Mouse (Mus musculus) macrophage (primary cell): ENCODE data around the gene Gm815. TPM values are rescaled to one million over a fixed set of nuclear protein-coding genes. Genes with fewer than 3 reads are reported as not detected.

Source experiments
- H3K27ac ChIP-seq: fragments of 350-480 bp; formaldehyde crosslinking; 2 replicates; pipeline ENCODE4 v1.9.0; 2021
- H3K36me3 ChIP-seq: fragments of 350-480 bp; formaldehyde crosslinking; 2 replicates; pipeline ENCODE4 v1.9.0; 2021; ENCODE audit errors: inconsistent target
- H3K4me3 ChIP-seq: fragments of 350-480 bp; formaldehyde crosslinking; 2 replicates; pipeline ENCODE4 v1.9.0; 2021; ENCODE audit errors: inconsistent target
- H3K79me2 ChIP-seq: fragments of 350-480 bp; formaldehyde crosslinking; 2 replicates; pipeline ENCODE4 v1.9.0; 2021; ENCODE audit errors: inconsistent target
- WGBS: methylation state at CpG from one replicate; pipeline ENCODE4 v1.1.7; 2026; ENCODE audit warnings: inconsistent platforms; ENCODE audit not compliant: missing documents; 5-methylcytosine and 5-hydroxymethylcytosine counted together
- polyA plus RNA-seq: library from polyadenylated mRNA; stranded (reverse); fragments of 250-400 nt; gene quantifications from 3 replicates; pipeline ENCODE4 v1.2.4, GENCODE M21; 2018; ENCODE audit warnings: inconsistent platforms

The Gm815 gene
- polyA plus RNA-seq, 1 experiment from 2014 or later, result not detected

DNA sequence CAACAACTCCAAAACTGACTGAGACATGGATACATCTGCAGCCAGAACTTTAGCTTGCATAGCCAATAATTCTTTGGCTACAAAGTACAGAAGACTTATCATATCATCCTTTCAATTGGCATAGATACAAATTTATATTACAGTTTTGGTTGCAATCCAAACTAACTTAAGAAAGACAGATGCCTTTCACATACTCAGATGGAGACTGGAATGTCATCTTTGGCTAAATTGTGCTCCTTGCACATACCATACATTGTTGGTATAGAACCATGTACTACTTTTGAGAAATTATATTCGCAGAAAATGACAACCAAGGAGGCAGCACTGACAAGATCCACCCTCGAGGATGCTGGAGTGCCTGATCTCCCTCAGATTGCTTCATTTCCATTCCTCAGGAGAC lies 35.1 kb downstream of the Gm815 start:
- 70% methylated on average over 2 of the region's 2 CpGs for WGBS
- Histone ChIP-seq H3K36me3 (no peaks in the 10 kb centered on the region), H3K79me2 (no peaks in the 10 kb centered on the region), H3K4me3 (no peak overlapping the region), H3K27ac (no peak overlapping the region)

GRCm38 (mm10) chr19:26930295-26931283 lies 44.9 kb downstream of the Gm815 start:
- no peaks in the 10 kb centered on the region for H3K36me3 ChIP-seq
- H3K4me3 ChIP-seq, result no peak overlapping the region
- WGBS, result 97% methylated on average over 6 of the region's 6 CpGs
- H3K27ac ChIP-seq, result no peak overlapping the region
- no peaks in the 10 kb centered on the region for H3K79me2 ChIP-seq

DNA sequence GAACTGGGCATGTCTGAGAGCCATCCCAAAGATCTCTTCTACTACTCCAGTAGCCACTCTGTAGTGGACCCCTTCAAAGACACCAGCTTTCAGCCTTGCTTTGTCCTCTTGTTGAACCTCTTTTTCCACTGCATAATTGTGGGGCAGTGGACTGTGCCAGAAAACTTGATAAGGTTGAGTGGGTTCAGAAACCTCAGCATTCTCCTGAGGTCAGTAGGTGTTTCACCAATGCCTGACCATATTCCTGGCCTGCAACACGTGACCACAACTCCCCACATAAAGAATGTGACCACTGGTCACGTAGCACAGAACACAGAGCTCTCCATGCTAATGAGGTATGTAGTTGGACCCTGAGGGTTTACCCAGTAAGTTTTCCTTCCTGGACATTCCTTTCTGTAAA lies 48.5 kb downstream of the Gm815 start:
- 85% methylated on average over 2 of the region's 2 CpGs for WGBS
- Histone ChIP-seq H3K27ac (no peak overlapping the region), H3K36me3 (no peaks in the 10 kb centered on the region), H3K4me3 (no peak overlapping the region), H3K79me2 (no peaks in the 10 kb centered on the region)
